Mouse (Mus musculus) midbrain, embryonic 14.5 days (tissue): Measurements from ENCODE around the gene Nr4a1. TPM values are rescaled to one million over a fixed set of nuclear protein-coding genes. Genes with fewer than 3 reads are reported as not detected.

Source experiments
- ATAC-seq: fragments of 200-750 bp; cut with Nextera tagmentation; 2 replicates; pipeline ENCODE4 v1.8.0; 2017; ENCODE audit warnings: moderate number of reproducible peaks, moderate library complexity; ENCODE audit not compliant: low FRiP score, low TSS enrichment
- DNase-seq: peaks from one replicate; pipeline ENCODE4 v3.0.0-alpha.2; 2015
- H3K27ac ChIP-seq: fragments of 300-500 bp; sonication (generic); replicated peaks from 2 replicates; pipeline ENCODE4 v1.5.1; 2014; ENCODE audit warnings: mild to moderate bottlenecking, low read depth, low read length, moderate library complexity
- H3K27me3 ChIP-seq: fragments of 300-500 bp; sonication (generic); 2 replicates; pipeline ENCODE4 v1.6.1; 2014; ENCODE audit warnings: low read length, control low read depth, mixed read lengths; ENCODE audit not compliant: control insufficient read depth, insufficient read depth
- H3K36me3 ChIP-seq: fragments of 300-500 bp; sonication (generic); 2 replicates; pipeline ENCODE4 v1.6.1; 2014; ENCODE audit warnings: low read length, control low read depth; ENCODE audit not compliant: control insufficient read depth, insufficient read depth
- H3K4me1 ChIP-seq: fragments of 300-500 bp; sonication (generic); 2 replicates; pipeline ENCODE4 v1.6.1; 2014; ENCODE audit warnings: mild to moderate bottlenecking, antibody characterized with exemption, low read length, control low read depth; ENCODE audit not compliant: control insufficient read depth, insufficient read depth
- H3K4me2 ChIP-seq: fragments of 300-500 bp; sonication (generic); 2 replicates; pipeline ENCODE4 v1.6.1; 2014; ENCODE audit warnings: mild to moderate bottlenecking, low read length, moderate library complexity
- H3K4me3 ChIP-seq: fragments of 300-500 bp; sonication (generic); replicated peaks from 2 replicates; pipeline ENCODE4 v1.5.1; 2014; ENCODE audit warnings: low read depth, low read length
- H3K9ac ChIP-seq: fragments of 300-500 bp; sonication (generic); replicated peaks from 2 replicates; pipeline ENCODE4 v1.6.1; 2014; ENCODE audit warnings: mild to moderate bottlenecking, low read length, moderate library complexity
- H3K9me3 ChIP-seq: fragments of 300-500 bp; sonication (generic); 2 replicates; pipeline ENCODE4 v1.6.1; 2016; ENCODE audit warnings: low read length, control low read depth, mixed read lengths; ENCODE audit not compliant: control insufficient read depth
- WGBS: fragments of 180-500 bp; shearing (Covaris S2); extraction: QIAGEN DNeasy Blood & Tissue Kit; methylation state at CpG from one replicate; pipeline ENCODE4 v1.1.7; 2014; 5-methylcytosine and 5-hydroxymethylcytosine counted together
- polyA plus RNA-seq: library from polyadenylated mRNA; unstranded; fragments of >200 nt; fragmentation: Nextera tagmentation; extraction: Ambion mirVana; gene quantifications from 2 replicates; pipeline ENCODE4 v1.2.1, GENCODE M21; 2014

Gene Nr4a1
- polyA plus RNA-seq, 1 experiment from 2014 or later: 2.9 TPM

DNA sequence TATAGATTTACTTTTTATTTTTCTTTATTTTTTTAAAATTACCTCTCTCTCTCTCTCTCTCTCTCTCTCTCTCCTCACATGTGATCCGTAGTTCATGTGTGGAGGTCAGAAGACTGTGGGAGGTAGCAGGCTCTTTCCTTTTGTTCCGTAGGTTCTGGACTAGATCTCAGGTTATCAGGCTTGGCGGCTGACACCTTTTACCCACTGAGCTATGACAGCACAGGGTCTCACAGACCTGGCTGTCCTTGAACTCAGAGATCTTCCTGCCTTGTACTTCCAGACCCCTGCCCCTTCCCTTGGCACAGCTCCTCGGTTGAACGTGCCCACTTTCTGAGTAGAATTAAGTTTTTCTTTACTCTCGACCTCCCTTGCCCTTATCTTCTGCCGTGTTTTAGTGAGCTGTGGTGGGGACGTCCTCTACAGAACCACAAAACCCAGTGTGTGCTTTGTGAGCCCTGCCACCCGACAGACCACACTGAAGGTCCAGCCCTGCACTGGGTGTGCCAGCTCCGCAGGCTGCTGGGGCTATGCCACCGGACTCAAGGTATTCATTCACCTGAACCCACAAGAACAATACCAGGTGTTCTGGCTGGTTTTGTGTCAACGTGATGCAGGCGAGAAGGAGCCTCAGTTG, 62.3 kb downstream of the Nr4a1 start:
- Histone ChIP-seq H3K36me3 (no peaks in the 10 kb centered on the region), H3K9ac (no peak overlapping the region), H3K4me1 (no peaks in the 10 kb centered on the region), H3K4me2 (peak overlapping the region; percentile 3; the same call in 1 of the 2 replicates), H3K9me3 (no peaks in the 10 kb centered on the region), H3K4me3 (no peak overlapping the region), H3K27ac (no peak overlapping the region), H3K27me3 (no peaks in the 10 kb centered on the region)
- 75% methylated on average over 13 of the region's 13 CpGs for WGBS
- DNase-seq (no peak), ATAC-seq (no peak)

DNA sequence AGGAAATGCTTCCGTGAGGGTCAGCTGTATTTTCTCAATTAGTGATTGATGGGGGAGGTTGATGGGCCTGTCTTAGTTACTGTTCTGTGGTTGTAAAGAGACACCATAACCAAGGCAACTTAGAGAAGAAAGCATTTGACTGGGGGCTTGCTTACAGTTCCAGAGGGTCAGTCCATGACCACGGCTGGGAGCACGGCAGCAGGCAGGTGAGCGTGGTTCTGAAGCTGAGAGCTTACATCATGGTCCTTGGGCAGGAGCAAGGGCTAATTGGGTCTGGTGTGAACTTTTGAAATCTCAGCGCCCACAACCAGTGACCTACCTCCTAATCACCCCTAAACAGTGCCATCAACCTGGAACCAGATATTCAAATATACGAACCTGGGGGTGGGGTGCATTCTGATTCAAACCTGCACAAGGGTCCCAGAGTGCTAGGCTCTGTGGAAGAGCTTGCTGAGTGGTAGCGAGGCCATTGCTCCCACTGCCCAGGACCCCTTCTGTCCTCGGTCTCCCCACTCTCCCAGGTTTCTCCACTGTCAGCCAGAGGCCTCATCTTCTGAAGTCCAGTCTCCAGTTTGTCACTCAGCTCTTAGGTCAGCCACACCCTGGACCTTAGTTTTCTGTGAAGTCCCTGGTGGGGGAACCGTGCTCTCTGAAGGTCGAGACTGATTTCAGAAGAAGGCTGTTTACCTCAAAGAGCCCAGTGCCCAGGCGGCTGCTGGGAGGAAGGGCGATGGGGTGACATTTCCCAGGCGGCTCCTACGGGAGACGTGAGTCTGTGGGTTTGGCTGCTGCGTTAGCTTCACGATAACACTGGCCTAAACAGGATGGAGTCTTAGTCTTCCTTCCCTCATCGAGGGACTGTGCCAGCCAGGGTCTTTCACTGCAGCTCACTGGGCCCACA, 63.1 kb downstream of the Nr4a1 start:
- DNase-seq (no peak), ATAC-seq (no peak)
- H3K36me3 ChIP-seq: no peaks in the 10 kb centered on the region
- H3K9me3 ChIP-seq: no peaks in the 10 kb centered on the region
- no peak overlapping the region for H3K4me3 ChIP-seq
- H3K27ac ChIP-seq: no peak overlapping the region
- H3K4me2 ChIP-seq: no peak overlapping the region
- no peaks in the 10 kb centered on the region for H3K4me1 ChIP-seq
- WGBS: 80% methylated on average over 18 of the region's 18 CpGs
- H3K9ac ChIP-seq: no peak overlapping the region
- H3K27me3 ChIP-seq: no peaks in the 10 kb centered on the region

DNA sequence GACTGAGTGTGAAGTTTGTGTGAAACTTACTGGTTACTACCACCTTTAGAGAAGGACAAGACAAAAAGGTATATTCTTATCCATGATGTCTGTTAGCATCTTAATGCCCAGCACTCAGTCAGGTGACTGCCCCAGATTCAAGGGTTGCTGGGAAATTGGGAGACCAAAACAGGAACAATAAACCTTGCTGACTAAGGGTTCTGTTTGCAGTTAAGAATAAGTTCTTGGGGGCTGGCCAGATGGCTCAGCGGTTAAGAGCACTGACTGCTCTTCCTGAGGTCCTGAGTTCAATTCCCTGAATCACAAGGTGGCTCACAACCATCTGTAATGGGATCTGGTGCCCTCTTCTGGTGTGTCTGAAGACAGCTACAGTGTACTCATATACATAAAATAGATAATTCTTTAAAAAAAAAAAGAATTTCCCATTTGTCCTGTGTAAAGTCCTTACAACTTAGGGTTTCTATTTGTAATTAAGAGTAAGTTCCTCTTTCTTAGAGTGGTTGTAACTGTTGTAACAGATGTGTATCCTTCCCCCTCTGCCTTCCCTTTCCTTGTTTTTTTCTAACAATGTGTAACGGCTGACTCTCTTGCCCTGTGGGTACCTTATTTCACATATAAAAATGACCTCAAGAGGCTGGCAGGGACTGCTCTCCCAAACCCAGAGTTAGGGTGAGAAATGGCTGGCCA, 63.9 kb downstream of the Nr4a1 start:
- no peaks in the 10 kb centered on the region for H3K36me3 ChIP-seq
- H3K9ac ChIP-seq: no peak overlapping the region
- H3K4me2 ChIP-seq: no peak overlapping the region
- 83% methylated on average over 2 of the region's 2 CpGs for WGBS
- H3K9me3 ChIP-seq: no peaks in the 10 kb centered on the region
- no peaks in the 10 kb centered on the region for H3K27me3 ChIP-seq
- no peak for DNase-seq
- H3K4me3 ChIP-seq: no peak overlapping the region
- ATAC-seq: no peak
- no peaks in the 10 kb centered on the region for H3K4me1 ChIP-seq
- no peak overlapping the region for H3K27ac ChIP-seq

DNA sequence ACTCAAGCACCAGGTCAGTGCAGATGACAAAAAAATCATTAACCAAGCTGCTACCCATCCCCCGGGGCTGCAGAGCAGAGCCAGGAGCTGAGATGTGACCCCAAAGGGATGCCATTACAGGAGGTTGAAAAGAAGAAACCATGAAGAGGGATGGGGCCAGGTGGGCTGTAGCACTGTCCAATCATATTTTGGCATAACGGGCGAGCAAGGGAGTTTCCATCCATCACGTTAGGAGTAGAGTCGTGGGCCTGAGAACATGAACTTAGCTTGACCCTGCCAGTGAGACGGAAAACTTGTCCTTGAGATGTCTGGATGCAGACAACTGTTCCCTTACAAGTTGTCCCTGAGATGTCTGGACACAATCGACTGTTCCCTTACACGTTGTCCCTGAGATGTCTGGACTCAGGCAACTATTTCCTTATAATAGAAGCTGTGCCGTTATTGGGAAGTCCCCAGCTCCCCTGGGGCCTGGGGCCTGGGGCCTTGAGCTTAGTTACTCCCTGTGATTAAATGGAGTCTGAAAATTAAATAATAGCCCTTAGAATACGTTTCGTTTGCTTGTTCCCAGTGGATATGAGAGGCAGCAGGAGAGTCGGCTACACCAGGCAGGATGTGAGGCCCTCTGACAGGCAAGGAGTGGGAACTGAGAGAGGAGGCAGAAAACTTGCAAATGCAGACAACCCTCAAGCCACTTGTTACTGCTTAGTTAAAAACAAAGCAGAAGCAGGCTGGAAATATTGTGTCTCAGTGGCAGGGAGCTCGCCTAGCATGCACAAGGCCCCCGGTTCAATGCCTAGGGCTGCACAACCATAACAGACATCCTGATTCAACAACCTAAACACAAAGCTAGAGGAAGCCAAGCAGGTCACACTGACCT, 65.1 kb downstream of the Nr4a1 start:
- Histone ChIP-seq H3K9ac (no peak overlapping the region), H3K27me3 (no peaks in the 10 kb centered on the region), H3K4me3 (no peak overlapping the region), H3K4me2 (no peak overlapping the region), H3K36me3 (no peaks in the 10 kb centered on the region), H3K27ac (no peak overlapping the region), H3K9me3 (no peaks in the 10 kb centered on the region), H3K4me1 (no peaks in the 10 kb centered on the region)
- 68% methylated on average over 14 of the region's 14 CpGs for WGBS
- ATAC-seq: no peak
- DNase-seq: no peak

DNA sequence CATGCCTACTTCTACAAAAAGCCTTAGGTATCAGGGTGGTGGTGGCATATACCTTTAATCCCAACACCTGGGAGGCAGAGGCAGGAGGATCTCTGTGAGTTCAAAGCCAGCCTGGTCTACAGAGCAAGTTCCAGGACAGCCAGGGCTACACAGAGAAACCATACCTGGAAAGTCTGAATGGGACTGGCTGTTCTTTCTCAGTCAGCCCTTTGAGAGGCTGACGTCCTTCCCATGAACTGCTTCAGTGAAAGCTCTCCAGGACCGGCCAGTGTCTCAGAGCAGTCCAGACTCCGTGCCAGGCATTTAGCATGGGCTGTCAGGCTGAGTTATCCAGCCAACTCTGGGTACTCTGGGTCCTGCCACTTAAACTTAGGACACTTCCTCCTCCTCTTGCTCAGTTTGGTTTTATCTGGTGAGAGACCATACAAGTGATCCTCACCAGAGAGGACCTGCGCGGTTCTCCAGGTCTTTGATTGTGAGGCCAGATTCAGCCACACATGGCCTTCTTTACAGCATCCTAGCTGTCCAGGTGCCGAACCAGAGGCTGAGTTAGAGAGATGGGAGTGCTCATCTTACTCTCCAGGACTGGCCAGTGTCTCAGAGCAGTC, 66.0 kb downstream of the Nr4a1 start:
- no peaks in the 10 kb centered on the region for H3K9me3 ChIP-seq
- DNase-seq (no peak), ATAC-seq (no peak)
- no peak overlapping the region for H3K27ac ChIP-seq
- no peak overlapping the region for H3K4me2 ChIP-seq
- no peaks in the 10 kb centered on the region for H3K4me1 ChIP-seq
- H3K9ac ChIP-seq: no peak overlapping the region
- 95% methylated on average over 6 of the region's 6 CpGs for WGBS
- no peaks in the 10 kb centered on the region for H3K27me3 ChIP-seq
- H3K36me3 ChIP-seq: no peaks in the 10 kb centered on the region
- H3K4me3 ChIP-seq: no peak overlapping the region

DNA sequence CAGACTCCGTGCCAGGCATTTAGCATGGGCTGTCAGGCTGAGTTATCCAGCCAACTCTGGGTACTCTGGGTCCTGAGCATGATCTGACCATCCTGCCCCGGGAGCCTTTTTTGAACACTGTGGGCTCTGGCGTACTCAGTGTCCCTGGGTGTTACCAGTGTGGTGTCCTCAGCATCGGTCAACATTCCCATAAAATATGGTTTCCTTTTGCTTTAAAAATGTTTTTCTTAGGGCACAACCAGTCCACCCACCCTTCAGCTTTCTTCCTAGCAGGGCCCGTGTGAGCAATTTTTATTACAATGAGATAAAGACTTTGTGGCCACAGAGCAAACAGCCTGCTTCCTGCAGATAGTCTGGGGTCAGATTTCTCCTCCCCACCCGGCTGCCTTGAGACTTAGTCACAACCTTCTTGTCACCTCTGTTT, 66.6 kb downstream of the Nr4a1 start:
- Histone ChIP-seq H3K27ac (no peak overlapping the region), H3K9ac (no peak overlapping the region), H3K27me3 (no peaks in the 10 kb centered on the region), H3K4me3 (no peak overlapping the region), H3K9me3 (no peaks in the 10 kb centered on the region), H3K4me1 (no peaks in the 10 kb centered on the region), H3K36me3 (no peaks in the 10 kb centered on the region), H3K4me2 (no peak overlapping the region)
- DNase-seq: no peak
- no peak for ATAC-seq
- WGBS: 70% methylated on average over 6 of the region's 6 CpGs

DNA sequence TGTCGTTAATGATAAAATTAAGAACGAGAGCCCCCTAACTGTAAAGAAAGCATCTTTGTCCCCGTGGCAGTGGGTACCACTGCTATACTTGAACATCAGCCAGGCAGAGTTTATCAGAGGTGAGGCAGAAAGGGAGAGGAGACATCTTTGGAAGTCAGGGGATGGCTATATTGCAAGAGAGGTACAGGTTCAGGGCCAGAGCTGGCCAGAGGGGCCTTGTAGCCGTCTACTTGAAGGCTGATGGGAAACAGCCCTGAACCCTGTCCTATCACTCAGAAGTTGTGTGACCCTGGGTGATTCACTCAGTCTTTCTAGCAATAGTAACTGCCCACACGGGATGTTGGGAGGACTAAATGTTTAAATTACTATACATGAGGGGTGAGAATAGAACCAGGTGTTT, 67.1 kb downstream of the Nr4a1 start:
- Histone ChIP-seq H3K4me3 (no peak overlapping the region), H3K4me1 (no peaks in the 10 kb centered on the region), H3K27ac (no peak overlapping the region), H3K9me3 (no peaks in the 10 kb centered on the region), H3K27me3 (no peaks in the 10 kb centered on the region), H3K36me3 (no peaks in the 10 kb centered on the region), H3K4me2 (no peak overlapping the region), H3K9ac (no peak overlapping the region)
- DNase-seq (no peak), ATAC-seq (no peak)
- 80% methylated on average over 5 of the region's 5 CpGs for WGBS

DNA sequence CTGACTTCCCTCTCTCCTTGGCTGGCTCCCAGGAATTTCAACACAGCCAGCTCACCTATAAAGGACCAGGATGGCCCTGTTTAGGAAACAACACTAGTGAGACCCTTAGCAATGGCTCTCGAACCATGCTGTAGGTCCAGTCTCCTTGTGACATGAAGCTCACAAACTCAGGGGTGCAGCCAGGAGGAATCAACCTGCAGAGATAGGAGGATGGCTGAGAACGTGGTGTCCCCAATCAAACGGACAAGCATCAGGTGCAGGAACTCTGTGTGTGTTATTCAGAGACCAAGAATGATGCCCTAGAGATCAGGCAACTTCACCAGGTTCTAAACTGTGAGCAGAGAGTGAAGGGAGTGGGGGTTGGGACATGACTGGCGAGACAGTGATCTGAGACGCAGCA, 68.0 kb downstream of the Nr4a1 start:
- H3K4me3 ChIP-seq: no peak overlapping the region
- WGBS: 75% methylated on average over 5 of the region's 5 CpGs
- no peaks in the 10 kb centered on the region for H3K36me3 ChIP-seq
- H3K9me3 ChIP-seq: no peaks in the 10 kb centered on the region
- no peak overlapping the region for H3K4me2 ChIP-seq
- H3K4me1 ChIP-seq: no peaks in the 10 kb centered on the region
- no peak for ATAC-seq
- H3K27ac ChIP-seq: no peak overlapping the region
- DNase-seq: no peak
- no peak overlapping the region for H3K9ac ChIP-seq
- no peaks in the 10 kb centered on the region for H3K27me3 ChIP-seq
